Mouse (Mus musculus) brain, embryonic 14.5 days (tissue): ENCODE data around the gene Ptpn14.

Experiments
- CTCF ChIP-seq: fragments of 200-500 bp; IDR thresholded peaks from 2 replicates; pipeline ENCODE4 v1.5.1; 2012; ENCODE audit warnings: inconsistent platforms, mild to moderate bottlenecking, moderate library complexity, borderline replicate concordance; ENCODE audit not compliant: insufficient read depth, insufficient read length; ENCODE audit errors: extremely low read depth
- POLR2A ChIP-seq: fragments of 200-500 bp; IDR thresholded peaks from 2 replicates; pipeline ENCODE4 v1.6.1; 2012; ENCODE audit warnings: mild to moderate bottlenecking, inconsistent platforms, borderline replicate concordance; ENCODE audit not compliant: poor library complexity, insufficient read depth, insufficient read length, severe bottlenecking; ENCODE audit errors: extremely low read depth

GRCm38 (mm10) chr1:189860942-189861315 lies 132.9 kb downstream of the Ptpn14 start:
- TF ChIP-seq POLR2A (no peak), CTCF (no peak)
